Mouse (Mus musculus): Measurements from ENCODE around the gene 2010111I01Rik.
"Not testable (repeated sequence)": the region's sequence is repeated elsewhere in the genome, so short reads cannot be mapped to it uniquely, and the experiment has no call there.

Gene 2010111I01Rik

DNA sequence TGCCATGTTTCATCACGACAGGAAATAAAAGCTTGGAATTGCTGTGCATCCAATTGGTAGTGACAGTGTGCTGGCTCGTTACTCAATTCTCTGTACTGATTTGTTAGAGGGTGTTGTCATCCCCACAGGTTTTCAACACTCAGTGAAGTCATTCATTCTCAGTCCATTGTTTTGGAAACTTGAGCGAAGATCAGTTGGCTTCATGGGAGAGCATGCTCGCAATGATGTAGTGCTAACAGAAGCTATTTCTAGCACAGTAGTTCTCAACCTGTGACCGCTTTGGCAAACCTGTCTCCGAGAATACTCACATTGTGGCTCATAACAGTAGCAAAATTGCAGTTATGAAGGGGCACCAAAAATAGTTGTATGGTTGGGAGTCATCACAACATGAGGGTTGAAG, 8.7 kb upstream of the 2010111I01Rik start:
- DNase-seq (ENCODE audit: low spot score), result no peak

DNA sequence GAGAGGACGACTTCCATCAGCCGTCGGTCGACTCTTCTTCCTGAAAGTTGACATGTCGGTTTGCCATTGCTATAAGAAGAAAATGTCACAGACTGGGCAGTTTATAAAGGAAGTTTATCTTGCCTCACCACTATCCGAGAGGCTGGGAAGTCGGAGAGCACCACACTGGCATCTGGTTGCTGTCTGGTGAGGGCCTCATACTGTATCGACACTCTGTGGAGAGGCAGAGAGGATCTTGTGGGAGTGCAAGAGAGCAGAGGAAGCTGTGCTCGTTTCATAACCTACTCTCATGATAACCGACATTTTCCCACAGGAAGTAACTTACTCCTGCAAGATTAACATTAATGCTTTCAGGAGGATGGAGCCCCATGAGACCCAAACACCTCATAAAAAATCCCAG, 7.9 kb upstream of the 2010111I01Rik start:
- no peak for DNase-seq (ENCODE audit: low spot score)

DNA sequence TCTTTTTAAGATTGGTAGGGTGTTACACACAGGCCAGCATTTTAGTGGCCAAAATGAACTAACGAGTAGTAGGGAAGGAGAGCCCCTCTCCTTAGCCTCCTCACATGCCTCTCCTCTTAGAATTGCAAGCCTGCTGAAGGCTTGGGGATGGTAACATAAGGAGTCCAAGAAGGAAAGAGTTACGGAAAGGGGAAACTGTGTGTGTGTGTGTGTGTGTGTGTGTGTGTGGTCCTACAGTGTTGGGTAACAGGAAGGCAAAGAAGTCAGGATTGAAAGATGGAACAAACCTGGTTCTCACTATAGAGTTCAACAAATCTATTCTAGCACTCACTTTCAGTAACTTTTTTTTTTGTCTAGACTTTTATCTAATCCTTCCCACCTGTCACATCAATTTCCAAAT, 1.3 kb upstream of the 2010111I01Rik start:
- DNase-seq (ENCODE audit: low spot score), result no peak

DNA sequence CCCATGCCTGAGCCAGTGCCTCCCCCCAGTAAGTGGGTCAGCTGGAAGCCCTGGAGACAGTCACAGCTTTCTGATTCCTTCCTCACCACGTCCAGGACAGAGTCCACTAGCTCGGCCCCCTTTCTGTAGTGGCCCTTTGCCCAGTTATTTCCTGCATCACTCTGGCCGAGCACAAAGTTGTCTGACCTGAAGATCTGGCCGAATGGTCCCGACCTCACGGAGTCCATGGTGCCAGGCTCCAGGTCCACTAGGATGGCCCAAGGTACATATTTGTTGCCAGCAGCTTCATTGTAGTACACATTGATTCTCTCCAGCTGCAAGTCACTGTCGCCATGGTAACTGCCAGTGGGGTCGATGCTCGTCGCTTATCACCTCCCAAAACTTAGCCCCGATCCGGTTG, 3.5 kb downstream of the 2010111I01Rik start:
- DNase-seq (ENCODE audit: low spot score), result no peak

DNA sequence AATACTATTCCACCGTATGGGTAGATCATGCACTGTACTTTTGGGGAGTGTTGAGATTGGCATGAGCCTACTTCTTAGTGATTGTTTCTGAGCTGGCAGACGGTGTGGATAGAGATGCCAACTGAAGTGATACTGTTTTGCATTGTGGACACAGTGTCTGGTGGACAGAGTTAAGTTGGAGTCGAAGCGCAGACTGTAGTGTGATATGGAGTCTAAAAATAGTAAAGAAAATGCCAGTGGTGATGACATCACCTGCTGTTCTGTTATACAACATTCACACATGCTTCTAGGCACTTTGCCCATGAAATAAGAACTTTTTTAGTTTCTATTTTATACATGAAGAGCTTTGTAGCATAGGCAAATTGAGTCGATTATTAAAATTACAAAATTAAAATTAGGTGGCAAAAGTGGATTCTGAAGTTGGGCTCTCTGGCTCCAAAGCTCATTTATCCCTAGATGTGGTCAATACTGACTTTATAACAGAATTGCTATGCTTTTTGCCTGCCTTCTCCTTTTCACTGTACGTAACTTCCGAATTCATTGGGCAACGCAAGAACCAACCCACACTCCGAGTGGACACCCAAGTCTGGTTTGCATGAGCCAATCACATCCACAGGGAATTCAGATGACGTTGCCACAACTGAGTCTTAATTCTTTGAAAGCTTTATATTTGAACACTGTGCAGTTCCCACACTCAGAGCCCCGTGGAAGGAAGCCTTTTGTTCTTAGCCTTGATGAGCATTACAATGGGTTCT, 6.0 kb downstream of the 2010111I01Rik start:
- no peak for DNase-seq (ENCODE audit: low spot score)

DNA sequence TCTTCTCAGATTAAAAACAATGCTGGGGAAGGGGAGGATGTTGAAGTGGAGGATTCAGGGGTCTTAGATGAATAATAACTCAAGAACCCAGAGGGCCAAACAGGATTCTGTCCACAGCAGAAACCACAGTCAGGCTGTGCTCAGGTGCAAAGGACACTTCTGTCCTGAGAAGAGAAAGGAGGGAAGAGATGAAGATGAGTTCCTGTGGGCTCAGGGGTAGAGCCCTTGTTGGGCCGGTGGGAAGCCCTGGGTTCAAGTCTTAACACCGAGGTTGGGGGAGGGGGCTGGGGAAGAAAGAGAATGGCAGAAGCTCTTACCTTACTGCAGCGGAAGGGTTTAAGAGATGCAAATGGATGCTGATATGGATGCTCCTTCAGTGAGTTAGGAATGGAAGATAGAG, 7.7 kb downstream of the 2010111I01Rik start:
- DNase-seq (ENCODE audit: low spot score), result no peak

DNA sequence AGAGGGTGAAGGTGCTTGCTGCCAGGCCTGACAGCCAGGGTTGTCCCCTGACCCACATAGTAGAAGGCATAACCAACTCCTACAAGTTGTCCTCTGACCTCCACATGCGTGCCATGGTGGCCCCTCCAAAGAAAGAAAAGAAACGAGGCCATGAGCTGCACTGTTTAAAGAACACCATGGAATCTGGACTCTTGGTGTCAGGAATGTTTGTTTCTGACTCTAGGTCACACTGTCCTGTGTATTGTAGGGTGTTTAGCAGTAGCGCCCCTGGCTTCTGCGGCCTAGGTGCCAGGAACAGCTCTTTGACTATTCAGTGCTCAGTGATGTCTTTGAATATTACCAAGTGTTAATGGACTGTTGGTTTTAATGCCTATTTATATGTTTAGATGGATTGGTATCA, 8.4 kb downstream of the 2010111I01Rik start:
- no peak for DNase-seq (ENCODE audit: low spot score)

DNA sequence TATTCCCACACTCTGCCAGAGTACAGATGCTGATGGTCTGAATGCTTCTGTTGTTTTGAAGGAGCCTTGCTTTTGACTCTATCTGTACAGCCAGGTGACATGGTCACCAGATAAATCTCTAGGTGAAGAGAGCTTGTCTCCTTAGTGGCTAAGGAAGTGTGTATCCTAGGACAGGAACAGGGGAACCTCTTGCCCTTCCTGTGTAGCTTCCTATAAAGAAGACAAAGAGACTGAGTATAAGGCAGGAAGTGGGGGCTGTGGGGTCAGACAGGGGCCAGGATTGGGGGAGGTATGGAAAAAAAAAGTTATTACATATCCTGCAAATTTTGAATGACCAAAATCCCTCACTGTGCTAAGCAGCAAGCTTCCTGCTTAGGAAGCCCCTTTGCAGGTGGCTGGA, 13.4 kb downstream of the 2010111I01Rik start:
- DNase-seq (ENCODE audit: low spot score), result no peak

DNA sequence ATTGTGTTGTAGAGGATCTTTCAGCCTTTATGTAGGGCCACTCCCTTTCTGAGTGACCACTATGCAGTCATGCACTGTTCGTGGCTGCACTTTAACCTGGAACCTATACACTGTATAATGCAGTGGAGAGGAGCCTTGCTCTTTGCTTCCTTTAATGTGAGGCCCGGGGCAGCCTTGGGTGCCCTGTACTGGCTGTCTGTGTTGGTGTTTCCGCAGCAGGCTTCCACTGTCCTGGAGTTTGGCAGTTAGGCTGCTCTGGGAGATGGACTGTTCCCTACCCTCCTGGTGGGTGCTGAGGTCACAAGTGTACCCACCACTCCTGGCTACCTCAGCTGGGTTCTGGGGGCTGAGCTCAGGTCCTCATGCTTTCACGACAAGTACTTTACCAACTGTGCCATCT, 14.1 kb downstream of the 2010111I01Rik start:
- no peak for DNase-seq (ENCODE audit: low spot score)

DNA sequence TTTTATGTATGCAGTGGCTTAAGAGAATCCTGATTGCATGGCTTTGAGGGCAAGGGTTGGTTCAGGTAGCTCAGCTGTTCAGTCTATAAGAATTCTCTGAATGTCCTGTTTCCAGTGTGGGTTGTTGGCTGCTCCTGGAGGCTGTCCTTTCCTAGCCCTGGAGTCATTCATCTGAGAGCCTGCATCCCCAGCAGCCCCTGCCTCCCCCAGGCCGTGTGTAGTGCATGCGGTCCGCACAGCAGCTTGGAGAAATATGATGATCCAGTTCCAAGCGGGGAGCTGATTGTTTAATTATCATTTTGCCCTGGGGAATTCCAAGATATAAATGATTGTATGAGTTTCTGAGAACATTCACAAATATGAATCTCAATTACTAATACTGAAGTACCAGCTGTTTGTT, 14.5 kb downstream of the 2010111I01Rik start:
- DNase-seq (ENCODE audit: low spot score), result no peak

DNA sequence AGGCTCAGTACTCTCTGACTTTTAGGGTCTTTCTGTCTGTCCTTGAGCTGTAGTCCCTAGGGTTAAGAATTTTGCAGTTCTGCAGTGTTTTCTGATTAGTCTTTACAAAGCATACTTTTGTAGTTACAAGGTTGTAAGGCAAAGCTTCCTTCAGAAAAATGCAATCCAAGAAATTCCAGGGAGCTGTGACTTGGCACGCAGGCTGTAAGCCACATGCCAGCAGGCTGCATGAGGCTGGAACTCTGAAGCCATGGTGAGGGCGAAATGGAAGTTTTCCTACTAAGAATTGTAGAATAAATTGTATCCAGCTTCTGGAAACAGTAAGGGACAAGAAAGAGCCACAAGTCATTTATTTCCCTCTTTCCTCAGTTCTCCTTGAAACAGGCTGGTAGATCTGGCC, 15.4 kb downstream of the 2010111I01Rik start:
- no peak for DNase-seq (ENCODE audit: low spot score)

DNA sequence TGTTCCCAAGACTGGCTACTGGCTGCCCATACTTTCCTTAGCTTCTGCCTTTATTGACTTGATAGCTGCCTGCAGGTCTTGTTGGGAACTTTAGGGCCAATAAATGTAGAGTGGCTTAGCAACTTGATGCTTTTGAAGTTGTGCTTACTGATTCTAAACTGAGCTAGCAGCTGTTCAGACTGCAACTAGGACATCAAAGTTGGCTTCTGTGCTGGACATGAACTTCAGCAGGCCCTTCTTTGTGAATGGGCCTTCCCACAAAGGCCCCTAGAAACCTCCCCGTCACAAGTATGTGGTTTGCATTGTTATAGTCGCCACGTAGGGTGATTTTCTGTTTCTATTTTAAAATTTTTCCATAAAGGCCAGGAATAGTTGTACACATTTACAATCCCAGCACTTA, 19.8 kb downstream of the 2010111I01Rik start:
- DNase-seq (ENCODE audit: low spot score), result no peak

DNA sequence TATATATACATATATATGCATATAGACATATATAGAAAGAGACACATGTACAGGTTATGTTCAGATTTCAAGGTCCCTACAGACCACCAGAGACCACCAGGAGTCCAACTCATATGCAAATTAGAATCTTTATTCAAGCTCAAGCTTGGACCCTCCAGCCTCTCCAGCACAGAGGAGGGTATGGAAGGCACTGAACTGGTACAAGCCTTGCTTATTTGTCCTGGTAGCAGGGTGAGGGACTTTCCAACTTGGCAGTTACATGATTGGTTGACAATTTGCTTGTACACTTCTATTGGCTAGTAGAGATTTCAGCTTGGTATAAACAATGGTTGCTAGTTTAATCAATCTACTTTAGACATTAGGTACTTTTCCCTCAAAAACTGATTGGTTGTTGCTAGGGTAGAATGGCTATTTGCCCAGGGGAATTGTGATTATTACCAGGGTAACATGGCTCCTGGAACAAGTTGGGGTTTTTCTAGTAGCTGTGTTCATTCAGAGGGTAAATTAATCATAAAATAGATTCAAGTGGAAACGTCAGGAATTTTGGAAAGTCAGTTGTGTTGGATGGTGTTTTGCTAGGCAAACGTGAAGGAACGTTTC, 25.3 kb downstream of the 2010111I01Rik start:
- no peak for DNase-seq (ENCODE audit: low spot score)

DNA sequence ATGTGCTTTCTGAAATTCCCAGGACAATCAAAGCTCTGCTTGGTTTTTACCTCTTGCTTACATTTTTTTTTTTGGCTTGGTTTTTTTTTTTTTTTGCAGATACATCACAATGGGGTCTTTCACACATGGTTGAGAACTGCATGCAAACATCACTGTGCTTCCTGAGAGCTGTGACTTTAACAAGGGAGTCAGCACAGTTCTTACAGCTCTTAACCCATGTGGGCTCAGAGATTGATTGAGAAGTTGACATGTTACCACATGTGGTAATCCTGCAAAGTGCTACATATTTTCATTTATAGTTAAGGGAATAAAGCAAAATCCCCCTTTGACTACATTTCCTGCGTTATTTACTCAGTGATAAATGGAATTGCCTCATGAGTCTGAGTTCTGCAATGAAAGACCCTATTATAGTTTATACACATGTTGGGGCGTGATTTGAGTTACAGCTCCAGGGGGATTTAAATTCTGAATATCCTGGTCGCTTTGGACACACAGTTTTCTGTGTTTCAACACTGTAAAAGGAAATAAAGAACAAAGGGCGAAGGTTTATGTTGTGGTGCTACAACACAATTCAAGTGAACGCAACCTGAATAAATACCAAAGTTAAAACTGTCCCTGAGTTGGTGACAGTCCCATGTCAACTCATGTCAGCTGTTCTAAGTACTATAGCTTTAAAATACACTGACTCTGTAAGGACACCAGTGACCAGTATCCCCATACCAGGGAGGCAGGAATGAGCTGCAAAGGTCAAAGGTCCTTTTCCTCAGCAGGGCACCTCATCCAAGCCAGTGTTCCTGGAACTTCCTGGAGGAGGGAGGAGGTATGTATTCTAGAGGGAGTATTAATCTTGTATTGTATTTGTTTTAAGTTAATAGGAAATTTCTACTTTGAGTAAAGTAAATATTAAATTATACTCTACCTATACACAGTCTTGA, 29.1 kb downstream of the 2010111I01Rik start:
- DNase-seq (ENCODE audit: low spot score), result no peak

DNA sequence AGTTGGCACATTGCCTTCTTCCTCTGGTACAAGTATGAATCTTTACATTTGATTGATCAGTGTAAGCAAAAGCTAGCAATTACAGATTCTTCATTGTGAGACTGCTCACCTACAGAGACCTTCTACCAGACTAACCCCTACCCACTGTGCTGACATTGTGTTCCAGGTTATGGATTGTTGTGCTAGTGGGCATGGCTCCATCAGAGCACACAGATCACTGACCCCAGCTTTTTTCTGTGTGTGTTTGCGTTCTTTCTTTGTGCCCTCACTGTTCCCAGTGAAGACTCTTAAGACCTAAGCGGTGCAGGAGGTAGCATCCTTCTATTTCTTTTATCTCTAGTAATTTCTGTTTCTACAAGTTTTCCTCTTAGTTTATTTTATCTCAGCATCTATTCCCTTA, 32.1 kb downstream of the 2010111I01Rik start:
- DNase-seq (ENCODE audit: low spot score), result no peak

DNA sequence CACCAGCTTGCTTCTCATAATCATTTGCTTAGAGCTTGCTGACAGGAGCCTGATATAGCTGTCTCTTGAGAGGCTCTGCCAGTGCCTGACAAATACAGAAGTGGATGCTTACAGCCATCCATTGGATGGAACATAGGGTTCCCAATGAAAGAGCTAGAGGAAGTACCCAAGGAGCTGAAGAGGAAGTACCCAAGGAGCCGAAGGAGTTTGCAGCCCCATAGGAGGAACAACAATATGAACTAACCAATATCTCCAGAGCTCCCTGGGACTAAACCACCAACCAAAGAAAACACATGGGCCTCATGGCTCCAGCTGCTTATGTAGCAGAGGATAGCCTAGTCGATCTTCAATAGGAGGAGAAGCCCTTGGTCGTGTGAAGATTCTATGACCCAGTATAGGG, 42.8 kb downstream of the 2010111I01Rik start:
- not testable (repeated sequence) for DNase-seq (ENCODE audit: low spot score)

DNA sequence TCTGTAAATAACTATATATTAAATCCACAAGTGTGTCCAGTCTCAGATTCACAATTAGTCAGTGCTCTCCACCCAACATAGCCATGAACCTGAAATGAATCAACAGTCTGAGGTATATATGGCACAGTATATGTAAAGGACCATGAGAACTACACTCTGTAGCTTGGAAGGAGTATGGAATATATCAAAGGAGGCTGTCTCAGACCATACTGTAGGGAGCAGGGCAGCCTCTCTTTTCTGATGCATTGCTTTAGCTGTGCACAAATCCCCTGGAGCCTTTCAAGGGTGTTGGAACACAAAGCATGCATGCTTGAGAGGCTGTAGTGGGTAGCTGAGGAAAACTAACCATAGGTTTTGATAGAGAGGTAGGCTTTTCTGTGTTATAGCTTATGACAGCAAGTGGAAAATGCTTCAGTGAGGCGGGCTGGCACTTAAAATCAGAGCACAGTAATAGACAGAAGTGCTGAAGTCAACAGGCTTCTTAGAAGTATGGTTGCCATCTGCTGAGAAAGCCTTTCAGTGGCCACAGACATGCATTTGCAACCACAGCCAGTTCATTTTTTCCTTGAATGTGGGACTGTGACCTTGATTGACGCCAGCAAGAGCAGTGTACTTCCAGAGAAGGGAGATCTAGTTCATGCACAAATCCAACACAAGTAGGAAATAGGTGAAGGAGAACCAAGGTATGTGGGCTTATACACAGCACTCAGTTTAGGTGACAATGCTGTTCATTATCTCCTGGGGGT, 45.8 kb downstream of the 2010111I01Rik start:
- DNase-seq (ENCODE audit: low spot score), result no peak

DNA sequence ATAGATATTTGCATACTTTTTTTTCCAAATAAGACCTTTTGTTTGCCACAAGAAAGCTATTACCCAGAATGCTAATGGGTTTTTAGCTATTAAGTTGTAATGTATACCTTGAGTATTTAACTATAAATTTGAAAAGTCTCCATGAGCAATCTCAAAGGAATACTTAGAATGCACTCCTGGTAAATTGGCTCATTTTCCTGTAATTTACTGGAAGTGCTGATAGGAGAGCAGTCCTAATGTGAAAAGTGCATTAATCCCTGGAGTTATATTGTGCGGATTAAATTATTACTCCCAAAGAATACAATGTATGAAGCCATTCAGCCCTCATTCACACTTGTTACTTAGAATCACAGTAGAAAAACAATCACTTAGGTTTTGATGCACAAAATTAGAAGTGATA, 49.7 kb downstream of the 2010111I01Rik start:
- DNase-seq (ENCODE audit: low spot score), result no peak

DNA sequence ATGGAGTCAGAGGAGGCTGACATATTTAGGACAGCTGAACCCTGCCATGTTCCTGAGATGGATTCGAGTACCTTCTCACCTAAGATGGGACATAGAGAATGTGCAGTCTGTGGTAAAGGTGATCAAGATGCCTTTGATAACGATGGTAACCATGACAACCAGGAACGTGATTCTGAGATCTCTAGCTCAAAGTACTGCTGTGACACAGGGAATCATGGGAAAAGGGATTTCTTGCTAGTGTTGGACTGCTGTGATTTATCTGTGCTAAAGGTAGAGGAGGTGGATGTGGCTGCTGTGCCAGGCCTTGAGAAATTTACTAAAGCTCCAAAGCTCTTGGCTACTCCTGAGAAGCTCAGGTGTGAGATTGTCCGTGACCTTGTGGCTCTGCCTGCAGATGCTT, 50.7 kb downstream of the 2010111I01Rik start:
- no peak for DNase-seq (ENCODE audit: low spot score)

DNA sequence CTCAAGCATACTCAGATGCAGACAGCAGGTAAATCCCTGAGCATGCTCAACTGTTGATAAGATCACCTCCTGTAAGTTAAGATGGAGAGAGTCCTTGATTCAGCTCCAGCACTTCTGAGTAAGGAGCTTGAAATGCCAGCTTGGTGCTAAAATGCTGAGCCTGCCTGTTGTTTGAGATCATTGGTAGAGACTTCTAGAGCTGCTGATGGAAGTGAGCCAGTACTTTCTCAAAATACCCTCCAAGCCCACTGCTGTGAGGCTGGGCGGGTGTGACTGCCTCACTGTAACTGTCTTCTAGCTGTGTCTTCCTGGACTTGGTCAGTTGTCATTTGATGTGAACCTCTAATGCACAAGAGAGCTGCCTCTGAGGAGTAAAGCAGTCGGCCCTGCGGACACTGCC, 51.4 kb downstream of the 2010111I01Rik start:
- no peak for DNase-seq (ENCODE audit: low spot score)

DNA sequence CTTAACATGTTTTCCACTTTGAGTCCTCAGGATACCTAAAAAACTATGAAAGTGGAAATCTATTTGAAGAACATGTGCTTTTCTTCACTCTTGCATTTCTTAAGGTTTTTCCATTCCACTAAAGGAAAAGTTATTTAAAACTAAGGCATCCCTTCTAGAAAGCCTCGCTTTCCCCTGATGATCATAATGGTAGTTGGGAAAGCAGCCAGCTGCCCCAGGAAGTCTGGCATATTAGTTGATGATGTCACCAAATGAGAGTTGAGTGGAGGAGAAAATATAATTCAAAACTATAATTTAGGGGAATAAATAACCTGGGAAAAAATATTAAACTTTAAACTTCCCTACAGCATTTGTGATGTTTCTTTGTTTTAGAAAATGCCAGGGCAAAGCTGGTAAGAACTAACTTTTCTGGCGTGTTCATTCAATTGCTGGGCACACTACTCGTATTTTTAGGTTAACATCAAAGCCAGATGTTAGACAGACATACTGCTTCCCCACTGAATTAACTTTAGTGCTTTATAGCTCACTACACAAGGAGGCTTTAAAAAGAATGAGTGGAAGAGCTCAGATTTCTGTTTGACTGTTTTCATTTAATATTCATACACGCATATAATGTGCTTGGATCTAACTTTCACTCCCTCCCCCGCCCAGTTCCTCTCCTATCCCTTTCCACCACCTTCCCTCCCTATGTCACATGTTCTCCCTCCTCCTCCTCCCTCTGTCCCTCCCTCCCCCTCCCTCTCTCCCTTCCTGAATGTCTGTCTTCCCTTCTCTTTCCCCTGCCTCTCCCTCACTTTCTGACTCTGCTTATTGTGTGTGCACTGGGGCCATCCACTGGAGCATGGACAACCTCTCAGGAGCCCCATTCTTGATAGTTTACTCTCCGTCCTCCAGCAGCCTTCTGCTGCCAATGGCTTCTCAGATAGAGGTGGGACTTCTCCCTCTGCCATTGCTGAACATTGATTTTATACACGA, 58.8 kb downstream of the 2010111I01Rik start:
- no peak for DNase-seq (ENCODE audit: low spot score)

Measured in layer of hippocampus, adult 11-12 months (tissue).